Mouse (Mus musculus) retina, embryonic 14.5 days (tissue): ENCODE measurements around the gene Sdc1.

Experiments used
- DNase-seq: peaks from one replicate; pipeline ENCODE4 v3.0.0-alpha.2; 2015; ENCODE audit warnings: low spot score

The Sdc1 gene

GRCm38 (mm10) chr12:8782565-8782964, 11.4 kb downstream of the Sdc1 start:
- no peak for DNase-seq

GRCm38 (mm10) chr12:8784189-8784588, 13.1 kb downstream of the Sdc1 start:
- DNase-seq = no peak

GRCm38 (mm10) chr12:8786476-8786875, 15.4 kb downstream of the Sdc1 start:
- no peak for DNase-seq

- no peak for DNase-seq
These were observed 16.0 kb downstream of the Sdc1 start for GRCm38 (mm10) chr12:8786984-8787730.

DNA sequence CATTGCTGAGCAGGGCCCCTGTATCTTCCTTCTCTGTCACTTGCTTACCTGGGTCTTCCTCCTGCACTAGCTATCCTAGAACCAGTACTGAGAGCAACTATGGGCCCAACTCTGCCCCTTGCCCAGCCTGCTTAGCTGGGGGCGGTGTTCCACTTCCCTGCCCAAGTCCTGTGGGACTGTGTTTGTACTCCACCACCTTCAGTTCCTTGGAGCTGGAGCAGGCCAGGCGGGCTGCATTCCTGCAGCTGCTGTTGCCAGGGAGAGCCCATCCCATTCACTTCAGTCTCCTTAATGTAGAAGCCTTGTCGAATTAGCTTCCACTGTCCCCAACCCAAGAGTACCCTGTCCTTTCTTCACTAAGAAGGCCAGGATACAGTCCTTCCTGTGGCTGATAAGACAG, 17.3 kb downstream of the Sdc1 start:
- no peak for DNase-seq

GRCm38 (mm10) chr12:8790615-8791014, 19.5 kb downstream of the Sdc1 start:
- DNase-seq = no peak

- DNase-seq = no peak
These were observed 22.4 kb downstream of the Sdc1 start for GRCm38 (mm10) chr12:8793410-8794051.

DNA sequence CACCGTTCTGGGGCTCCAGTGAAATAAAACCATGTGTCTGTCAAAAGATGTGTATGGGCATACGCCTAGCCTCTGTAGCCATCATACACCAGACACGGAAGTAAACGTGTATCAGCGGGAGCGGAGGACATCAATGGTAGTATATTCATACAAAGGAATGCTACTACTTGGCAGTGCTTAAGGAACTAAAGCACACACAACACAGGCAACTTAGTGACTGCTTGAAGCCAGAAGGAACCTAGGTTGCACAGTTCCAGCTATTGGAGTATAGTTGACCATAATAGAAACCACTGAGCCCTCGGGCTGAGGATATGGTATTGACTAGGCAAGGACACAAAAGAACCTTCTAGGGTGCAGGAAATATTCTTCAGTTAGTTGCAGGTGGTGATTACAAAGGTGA, 26.8 kb downstream of the Sdc1 start:
- DNase-seq = no peak

DNA sequence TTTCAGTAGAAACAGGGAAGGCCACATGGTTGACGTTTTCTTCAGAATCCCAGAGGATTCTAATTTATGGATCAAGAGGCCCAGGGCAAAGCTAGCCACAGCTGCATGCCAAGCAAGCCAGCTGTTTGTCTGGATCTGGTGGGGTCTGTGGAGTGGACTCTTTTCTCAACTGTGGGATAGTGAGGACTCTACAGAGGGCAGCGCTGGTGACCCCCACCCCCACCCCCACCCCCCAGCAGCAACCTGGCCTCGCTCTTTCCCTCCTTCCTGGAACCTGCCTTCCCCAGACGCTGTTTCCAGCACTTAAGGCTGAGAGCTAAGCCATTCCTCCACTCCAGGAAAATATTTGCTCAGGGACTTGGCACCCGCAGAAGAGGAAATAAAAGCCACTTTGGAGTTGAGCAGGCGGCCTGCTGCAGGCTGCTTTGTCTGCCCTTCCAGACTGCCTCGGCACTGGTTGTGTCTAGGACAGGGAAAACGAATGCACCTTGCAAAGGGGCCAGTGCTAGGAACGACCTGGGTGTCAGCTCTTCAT, 27.4 kb downstream of the Sdc1 start:
- no peak for DNase-seq

- DNase-seq = no peak
These were observed 32.4 kb downstream of the Sdc1 start for GRCm38 (mm10) chr12:8803421-8804076.

GRCm38 (mm10) chr12:8804077-8804456, 32.9 kb downstream of the Sdc1 start:
- DNase-seq = no peak

DNA sequence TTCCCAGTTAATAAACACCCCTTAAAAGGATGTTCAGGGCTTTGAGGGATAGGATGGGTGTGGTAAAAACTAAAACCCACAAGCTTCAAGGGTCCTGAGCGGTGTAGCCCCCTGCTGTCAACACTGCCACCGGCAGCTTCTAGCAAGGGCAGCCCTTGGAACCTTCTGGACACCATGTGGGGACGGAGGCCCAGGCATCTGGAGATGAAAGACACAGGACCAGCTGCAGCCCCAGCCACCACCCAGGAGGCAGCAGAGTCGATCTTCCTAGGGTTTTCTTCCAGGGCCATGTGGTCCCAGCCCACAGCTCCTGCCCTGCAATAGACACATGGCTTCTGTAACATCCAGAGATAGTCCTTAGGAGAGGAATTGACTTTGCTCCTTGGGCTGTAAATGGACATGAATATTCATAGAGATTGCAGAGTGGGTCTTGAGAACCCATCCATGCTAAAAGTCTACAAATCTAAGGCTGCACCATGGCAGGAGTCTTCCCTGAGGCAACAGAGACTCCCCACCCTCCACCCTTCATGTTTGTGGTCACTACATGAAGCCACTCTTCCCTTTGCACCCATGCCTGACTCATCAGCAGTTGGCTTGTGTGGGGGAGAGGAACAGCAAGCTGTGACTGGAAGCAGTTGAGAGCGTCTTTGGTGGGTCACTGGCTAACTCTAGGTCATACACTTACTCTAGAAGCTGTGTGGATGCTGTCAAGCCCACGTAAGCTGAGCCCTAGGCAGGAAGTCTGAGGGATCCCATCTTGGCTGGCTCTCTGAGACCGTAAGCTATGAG, 34.0 kb downstream of the Sdc1 start:
- no peak for DNase-seq

- no peak for DNase-seq
These were observed 38.0 kb downstream of the Sdc1 start for GRCm38 (mm10) chr12:8809086-8809485.

GRCm38 (mm10) chr12:8809626-8810025, 38.5 kb downstream of the Sdc1 start:
- DNase-seq = no peak

DNA sequence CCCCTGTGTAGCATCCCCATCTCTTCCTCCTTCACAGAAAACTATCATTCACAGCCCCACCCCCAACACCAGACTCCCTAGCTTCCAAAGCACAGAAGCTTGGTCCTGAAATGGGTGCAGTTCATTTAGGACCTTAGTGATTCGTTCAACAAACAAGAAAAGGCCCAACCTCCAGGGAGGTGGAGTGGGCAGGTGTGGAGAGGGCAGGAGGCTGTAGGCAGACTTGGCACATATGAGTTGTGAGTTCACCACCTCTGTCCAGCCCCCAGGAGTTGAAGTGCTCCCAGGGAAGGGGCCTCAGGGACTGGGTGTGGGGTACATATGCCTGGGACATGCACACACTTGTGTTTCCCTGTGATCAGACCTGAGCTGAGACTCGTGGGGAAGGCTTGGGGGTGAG, 39.8 kb downstream of the Sdc1 start:
- DNase-seq = no peak

DNA sequence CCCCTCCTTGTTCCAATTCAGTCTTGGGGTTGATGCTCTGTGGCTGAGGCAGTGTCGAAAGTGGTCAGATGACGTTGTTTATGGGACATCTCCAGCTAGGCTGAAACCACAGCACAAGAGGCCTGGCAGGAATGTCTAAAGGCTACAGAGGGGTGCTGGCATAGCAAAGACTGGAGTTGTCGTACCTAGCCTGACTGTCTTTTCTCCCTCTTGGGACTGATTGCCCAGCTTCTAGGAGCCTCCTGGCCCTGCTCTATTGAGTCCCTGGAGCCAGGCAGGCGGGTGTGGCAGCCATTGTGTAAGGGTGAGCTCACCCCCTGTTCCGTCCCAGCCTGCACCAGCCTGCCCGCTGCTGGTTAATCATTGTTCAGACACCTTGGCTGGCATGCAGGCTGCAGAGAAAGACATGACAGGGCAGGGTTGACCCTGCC, 40.3 kb downstream of the Sdc1 start:
- DNase-seq = no peak

DNA sequence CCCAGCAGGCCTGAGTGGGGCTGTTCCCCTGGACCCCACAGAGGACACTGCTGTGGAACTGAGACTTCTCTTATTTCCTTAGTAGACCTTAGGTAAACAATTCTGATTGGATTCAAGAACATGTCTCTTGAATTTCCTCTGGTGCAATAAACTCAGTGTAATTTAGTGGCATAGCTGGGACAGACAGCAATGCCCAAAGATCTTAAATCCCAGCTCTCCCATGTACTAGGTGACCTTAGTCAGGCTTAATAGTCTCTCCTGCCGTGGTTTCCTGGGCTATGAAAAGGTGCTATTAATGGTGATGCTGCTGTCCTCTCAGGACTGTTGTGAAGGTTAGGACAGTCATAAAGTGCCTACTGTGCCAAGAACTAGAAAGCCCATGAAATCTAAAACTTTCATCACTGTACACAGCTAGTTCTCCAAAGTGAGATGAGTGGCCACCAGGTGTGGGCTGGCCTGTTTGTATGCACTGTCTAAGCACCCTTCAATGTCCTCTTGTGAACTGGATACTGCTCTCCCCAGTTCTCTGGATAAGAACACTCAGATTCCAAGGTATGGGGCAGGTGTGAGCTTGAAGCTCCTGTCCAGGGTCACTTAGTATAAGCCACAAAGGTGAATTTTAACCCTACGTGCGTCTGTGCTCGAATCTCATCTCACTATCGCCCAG, 40.9 kb downstream of the Sdc1 start:
- DNase-seq = no peak

- peak; percentile 24 for DNase-seq
These were observed 46.5 kb downstream of the Sdc1 start for GRCm38 (mm10) chr12:8817467-8818232.

- DNase-seq = no peak
These were observed 47.1 kb downstream of the Sdc1 start for GRCm38 (mm10) chr12:8818233-8818672.

DNA sequence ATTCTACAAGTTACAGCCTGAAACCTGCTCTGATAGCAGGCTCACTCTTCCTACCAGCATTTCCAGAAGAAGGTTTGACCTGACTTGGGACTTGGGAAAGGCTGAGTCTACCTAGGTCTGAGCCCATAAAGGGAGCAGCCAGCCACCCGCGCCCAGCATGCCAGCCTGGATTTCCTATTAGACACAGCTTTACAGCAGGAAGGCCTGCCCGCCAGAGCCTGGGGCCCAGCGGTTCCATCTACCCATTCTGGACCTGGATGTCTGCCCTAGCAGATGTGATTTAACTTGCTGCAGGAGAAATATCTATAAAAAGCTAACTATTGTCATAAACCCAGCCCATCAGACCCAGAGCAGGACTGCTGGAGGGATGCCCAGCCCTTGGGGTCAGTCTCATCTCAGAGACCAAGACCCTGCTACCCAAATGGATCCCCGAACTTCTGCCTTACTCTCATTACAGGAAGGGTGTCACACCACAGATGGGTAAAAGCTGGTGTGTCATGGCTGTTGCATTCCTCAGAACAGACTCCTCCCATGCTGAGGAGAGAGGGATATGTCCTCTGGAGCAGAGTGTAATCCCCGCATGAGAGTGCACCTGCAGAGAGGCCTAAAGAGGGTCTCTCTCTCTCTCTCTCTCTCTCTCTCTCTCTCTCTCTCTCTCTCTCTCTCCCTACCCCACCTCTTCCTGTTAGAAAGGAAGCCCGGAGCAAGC, 54.0 kb downstream of the Sdc1 start:
- DNase-seq = no peak
